Mouse (Mus musculus) lung, adult 2 months (tissue): Measurements from ENCODE around the gene Tuba1a. TPM values are rescaled to one million over a fixed set of nuclear protein-coding genes. Genes with fewer than 3 reads are reported as not detected.
A peak's percentile ranks its signal among the peaks of the same experiment; 100 is the strongest.
"Not testable (repeated sequence)": the region's sequence is repeated elsewhere in the genome, so short reads cannot be mapped to it uniquely, and the experiment has no call there.

Source experiments
- DNase-seq: peaks from one replicate; pipeline ENCODE4 v3.0.0; 2022
- H3K4me1 ChIP-seq: fragments of 200-500 bp; 2 replicates; pipeline ENCODE4 v1.6.1; 2011; ENCODE audit warnings: low read length; ENCODE audit not compliant: control insufficient read depth, insufficient read depth
- H3K4me3 ChIP-seq: fragments of 200-500 bp; replicated peaks from 2 replicates; pipeline ENCODE3; 2011; ENCODE audit warnings: low read depth, mild to moderate bottlenecking, control low read depth, low read length; ENCODE audit errors: extremely low read depth
- CTCF ChIP-seq: fragments of 200-500 bp; IDR thresholded peaks from 2 replicates; pipeline ENCODE4 v1.5.1; 2011; ENCODE audit warnings: mild to moderate bottlenecking, low read length, control low read depth; ENCODE audit not compliant: insufficient read depth
- POLR2A ChIP-seq: fragments of 200-500 bp; IDR thresholded peaks from 2 replicates; pipeline ENCODE4 v1.6.1; 2011; ENCODE audit warnings: low read depth, mild to moderate bottlenecking, control low read depth, low read length, borderline replicate concordance; ENCODE audit errors: extremely low read depth
- WGBS: fragments of 180-500 bp; shearing (Covaris S2); methylation state at CpG from one replicate; pipeline ENCODE4 v1.1.7; 2018; 5-methylcytosine and 5-hydroxymethylcytosine counted together
- polyA plus RNA-seq: library from polyadenylated mRNA; depleted of rRNA; stranded (reverse); fragments of >200 nt; gene quantifications from 2 replicates; pipeline ENCODE4 v1.2.3, GENCODE M21; 2012

Gene Tuba1a
- polyA plus RNA-seq, 1 experiment, result 959 TPM

DNA sequence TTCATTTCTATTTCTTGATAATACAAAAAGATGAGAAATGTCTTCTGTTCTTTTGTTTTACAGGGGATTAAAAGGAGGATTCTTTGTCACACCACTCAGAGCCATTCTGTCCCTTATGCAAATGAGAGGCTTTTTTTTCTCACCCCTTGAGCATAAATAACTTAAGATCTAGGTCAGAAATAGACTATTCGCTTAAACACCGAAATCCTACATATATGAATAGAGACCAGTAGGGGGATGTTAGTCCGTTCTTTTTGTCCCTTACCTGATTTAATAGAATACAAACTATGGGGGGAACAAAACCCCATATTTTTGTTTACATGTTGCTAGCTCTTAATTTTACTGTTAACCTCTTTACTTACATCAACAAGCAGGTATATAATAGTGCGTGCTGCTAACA lies 2.5 kb upstream of the Tuba1a start:
- no peak for TF ChIP-seq CTCF
- no peak for TF ChIP-seq POLR2A
- DNase-seq, result no peak
- Histone ChIP-seq H3K4me1 (peaks cover 5% of the 10 kb centered on the region), H3K4me3 (no peak overlapping the region)
- WGBS, result 97% methylated on average over 4 of the region's 4 CpGs

DNA sequence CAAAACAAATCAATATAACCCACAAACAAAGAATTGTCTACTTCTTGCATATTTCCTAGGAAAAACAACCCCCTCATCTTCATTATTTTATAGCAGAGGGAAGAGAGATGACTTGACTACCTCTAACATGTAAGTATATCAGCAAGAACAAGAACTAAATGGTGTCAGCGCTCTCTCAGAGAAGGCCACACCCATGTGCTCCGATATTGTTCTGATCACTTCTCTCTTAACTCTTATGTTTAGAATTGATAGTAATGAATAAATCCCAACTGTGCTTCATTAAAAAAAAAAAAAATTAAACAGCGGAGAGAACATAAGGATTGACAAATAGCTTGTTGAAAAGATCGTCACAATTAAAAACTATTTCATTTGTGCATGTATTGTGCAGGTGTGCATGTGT lies 1.8 kb upstream of the Tuba1a start:
- WGBS, result 86% methylated on average over 4 of the region's 4 CpGs
- TF ChIP-seq CTCF (no peak), POLR2A (no peak)
- DNase-seq, result no peak

DNA sequence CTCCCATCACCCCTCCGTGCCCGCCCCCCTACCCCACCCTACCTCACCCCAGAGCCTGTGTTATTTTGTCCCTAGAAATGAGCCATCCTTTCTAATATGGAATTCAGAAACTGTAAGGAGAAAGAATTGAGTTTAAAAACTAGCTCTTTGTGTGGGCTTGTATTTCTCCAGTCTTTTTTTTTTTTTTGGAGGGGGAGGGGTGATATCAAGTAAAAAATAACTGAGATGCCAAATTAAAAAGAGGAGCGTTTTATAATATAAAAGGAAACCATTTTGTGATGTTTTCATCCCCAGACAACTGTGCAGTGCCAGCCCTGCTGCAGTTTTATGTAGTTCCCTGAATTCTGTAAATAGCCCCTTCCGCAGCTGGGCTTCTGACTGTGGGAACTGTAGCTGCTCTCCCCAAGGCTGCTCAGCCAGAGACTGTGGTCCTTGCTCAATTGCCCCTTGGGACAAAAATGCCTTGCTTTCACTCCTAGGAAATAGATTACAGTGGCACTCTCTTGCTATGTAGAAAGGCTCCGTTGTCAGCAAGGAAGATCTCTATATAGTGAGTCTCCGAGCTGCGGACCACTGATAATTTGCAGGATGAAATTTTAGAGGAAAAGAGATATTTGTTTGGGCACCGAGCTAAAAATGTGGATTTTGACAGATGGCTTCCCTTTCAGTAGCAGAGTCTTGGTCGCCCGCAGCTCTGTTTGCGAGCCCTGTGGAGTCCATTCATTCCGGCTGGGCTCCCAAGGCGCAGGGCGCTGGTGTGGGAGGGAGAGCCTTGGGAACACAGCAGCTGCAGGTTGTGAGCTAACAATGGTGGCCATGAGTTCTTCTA lies 1.1 kb upstream of the Tuba1a start:
- WGBS, result 57% methylated on average over 14 of the region's 14 CpGs

More for the DNA sequence above, 1.8 kb upstream of the Tuba1a start:
- peaks cover 5% of the 10 kb centered on the region for H3K4me1 ChIP-seq
- H3K4me3 ChIP-seq, result no peak overlapping the region

DNA sequence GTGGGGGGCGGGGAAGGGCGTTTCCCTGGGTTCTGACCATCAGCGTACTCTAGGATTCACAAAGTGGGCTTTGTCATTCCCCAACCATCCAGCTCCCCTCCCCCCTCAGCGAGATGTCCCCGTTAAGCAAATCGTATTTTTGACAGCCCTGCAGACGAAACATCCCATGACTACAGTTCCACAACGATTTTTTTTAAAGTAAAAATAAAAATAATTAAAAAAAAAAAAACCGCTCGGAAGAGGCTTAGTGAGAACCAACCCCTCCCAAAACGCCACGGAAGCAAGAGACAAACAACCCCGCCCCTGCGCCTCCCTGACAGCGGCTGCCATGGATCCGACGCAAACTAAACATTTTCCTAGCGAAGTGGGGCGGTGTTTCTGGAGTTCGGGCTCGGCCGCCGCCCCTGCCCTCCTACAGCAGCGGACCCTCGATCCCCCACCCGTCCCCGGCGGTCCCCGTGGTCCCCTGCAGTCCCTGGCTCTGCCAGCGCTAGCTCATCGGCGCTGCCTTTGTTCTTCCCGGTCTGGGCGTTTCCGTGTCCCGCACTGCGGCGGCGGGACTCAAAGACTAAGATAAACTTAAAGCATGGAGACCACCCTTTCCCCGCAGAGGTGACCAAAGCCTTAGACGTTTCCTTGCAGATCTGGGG lies 627 bp downstream of the Tuba1a start:
- WGBS, result under 1% methylated on average over 41 of the region's 41 CpGs

More for the DNA sequence above, 1.1 kb upstream of the Tuba1a start:
- Histone ChIP-seq H3K4me1 (peaks cover 5% of the 10 kb centered on the region), H3K4me3 (no peak overlapping the region)
- TF ChIP-seq POLR2A, result no peak
- DNase-seq, result no peak

DNA sequence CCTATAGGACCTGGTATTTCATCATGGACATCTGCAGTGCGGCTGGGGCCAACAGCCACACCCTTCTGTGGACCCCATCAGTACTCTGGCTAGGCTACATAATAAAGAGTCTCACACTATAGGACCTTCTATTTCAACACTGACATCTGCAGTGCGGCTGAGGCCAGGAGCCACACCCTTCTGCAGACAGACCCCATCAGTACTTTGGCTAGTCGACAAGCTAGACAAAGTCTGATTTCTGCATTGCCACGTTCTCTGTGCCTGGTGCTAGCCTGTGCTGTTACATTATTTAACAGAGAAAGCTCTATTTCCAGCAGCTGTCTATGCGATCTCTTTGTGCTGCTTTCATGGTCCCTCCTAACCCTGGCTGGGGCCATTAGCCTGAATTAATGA lies 1.4 kb downstream of the Tuba1a start:
- TF ChIP-seq POLR2A (no peak), CTCF (no peak)
- 17% methylated on average over 5 of the region's 5 CpGs for WGBS
- Histone ChIP-seq H3K4me3 (peak overlapping the region; percentile 59), H3K4me1 (peaks cover 5% of the 10 kb centered on the region)
- DNase-seq, result no peak

More for the DNA sequence above, 627 bp downstream of the Tuba1a start:
- Histone ChIP-seq H3K4me3 (peak overlapping the region; percentile 72), H3K4me1 (peaks cover 5% of the 10 kb centered on the region)
- TF ChIP-seq POLR2A (no peak; the same call in 1 of the 2 replicates), CTCF (peak; percentile 14; the same call in 1 of the 2 replicates)
- peak; percentile 82 for DNase-seq

DNA sequence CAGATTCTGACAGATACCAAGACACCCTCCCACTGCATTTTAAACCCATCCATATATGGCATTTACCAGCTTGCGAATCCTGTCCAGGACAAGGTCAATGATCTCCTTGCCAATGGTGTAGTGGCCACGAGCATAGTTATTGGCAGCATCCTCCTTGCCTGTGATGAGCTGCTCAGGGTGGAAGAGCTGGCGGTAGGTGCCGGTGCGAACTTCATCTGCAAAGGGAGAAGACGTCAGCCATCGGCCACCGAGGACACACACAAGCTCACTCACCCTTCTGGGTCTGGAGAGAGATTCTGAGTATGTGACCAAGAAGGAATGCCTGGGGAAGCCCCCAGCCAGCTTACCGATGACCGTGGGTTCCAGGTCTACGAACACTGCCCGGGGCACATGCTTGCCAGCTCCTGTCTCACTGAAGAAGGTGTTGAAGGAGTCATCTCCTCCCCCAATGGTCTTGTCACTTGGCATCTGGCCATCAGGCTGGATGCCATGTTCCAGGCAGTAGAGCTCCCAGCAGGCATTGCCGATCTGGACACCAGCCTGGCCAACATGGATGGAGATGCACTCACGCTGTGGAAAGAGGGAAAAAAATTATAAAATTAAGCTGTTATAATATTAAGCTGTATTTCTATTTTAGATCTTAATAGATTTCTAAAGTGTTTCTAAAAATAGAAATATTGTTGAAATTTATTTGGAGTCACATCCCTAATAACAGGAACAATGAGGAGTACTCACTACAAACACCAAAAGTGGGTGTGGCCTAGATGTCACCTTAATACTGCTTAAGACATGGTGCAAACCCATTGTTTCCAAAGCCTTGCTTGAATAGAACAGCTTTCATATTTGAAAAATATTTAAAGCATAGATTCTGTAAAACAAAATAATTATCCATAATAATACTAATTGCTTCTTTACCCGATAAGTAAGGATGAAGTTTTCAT lies 2.1 kb downstream of the Tuba1a start:
- not testable (repeated sequence) for DNase-seq, H3K4me1 ChIP-seq
- peak overlapping the region; percentile 59 for H3K4me3 ChIP-seq
- 67% methylated on average over 11 of the region's 15 CpGs for WGBS

DNA sequence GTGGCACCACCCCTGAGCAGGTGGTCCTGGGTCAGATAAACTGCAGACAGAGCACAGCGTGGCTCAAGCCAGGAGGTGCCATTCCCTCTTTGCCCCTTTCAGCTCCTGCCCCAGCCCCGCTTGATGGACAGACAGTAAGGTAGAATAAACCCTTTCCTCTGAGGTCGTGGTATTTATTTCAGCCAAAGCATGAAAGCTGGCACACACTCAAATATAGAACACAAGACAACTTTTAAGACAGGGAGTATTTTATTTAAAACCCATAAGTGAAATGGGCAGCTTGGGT lies 4.0 kb downstream of the Tuba1a start:
- 61% methylated on average over 3 of the region's 3 CpGs for WGBS
- H3K4me3 ChIP-seq, result no peak overlapping the region
- DNase-seq, result no peak
- no peak for TF ChIP-seq CTCF
- no peak for TF ChIP-seq POLR2A
- peaks cover 5% of the 10 kb centered on the region for H3K4me1 ChIP-seq

DNA sequence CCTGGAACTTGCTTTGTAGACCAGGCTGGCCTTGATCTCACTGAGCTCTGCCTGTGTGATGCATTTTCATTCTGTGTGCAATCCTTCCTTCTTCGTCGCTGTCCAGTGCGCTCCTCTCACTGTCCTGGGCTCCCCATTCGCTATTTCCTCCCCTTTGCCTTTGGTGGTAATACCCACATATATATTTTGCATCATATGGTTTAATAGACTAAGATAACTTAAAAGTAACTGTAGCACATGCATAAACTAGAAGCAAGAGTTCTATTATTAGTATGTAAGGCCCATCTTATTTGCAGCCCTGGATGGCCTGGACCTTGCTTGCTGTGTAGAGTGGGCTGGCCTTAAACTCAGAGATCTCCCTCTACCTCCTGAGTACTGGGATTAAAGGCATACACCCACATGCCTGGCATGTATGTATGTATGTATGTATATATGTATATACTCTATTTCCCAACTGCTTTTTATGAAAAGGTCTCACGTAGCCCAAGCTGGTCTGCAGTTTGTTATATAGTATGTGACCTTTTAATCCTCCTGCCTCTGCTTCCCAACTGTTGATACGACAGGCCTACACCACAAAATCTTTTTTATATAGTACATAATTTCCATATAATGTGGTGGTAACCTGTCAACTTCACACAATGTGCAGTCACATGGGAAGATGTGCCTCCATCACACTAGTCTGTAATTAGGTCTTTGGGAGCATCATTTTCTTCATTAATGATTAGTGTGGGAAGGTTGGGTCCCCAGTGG lies 4.5 kb downstream of the Tuba1a start:
- 79% methylated on average over 6 of the region's 6 CpGs for WGBS
- DNase-seq, result no peak
- peaks cover 5% of the 10 kb centered on the region for H3K4me1 ChIP-seq
- H3K4me3 ChIP-seq, result no peak overlapping the region
- no peak for TF ChIP-seq POLR2A
- TF ChIP-seq CTCF, result no peak

DNA sequence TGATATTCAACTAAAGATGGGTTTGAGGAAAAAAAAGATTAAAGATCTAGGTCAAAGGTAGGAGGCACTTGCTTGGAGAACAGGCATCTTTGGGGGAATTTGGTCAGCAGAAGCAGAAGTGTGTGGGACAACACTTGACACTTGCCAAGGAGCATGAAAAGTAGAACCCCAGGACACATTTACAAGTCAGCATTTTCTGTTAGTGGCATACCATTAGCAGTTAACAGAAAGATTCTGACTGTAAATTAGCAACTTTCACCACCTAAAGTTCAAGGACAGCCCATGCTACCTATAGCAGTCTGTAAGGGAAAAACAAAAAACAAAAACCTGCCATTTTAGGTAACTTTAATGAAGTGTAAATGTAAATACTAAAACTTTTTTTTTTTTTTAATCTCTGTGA lies 5.1 kb downstream of the Tuba1a start:
- Histone ChIP-seq H3K4me3 (no peak overlapping the region), H3K4me1 (peaks cover 3% of the 10 kb centered on the region)
- TF ChIP-seq CTCF (no peak), POLR2A (no peak)
- DNase-seq, result no peak
